Mouse (Mus musculus) lung, embryonic 14.5 days (tissue): ENCODE measurements around the gene Ppm1g. TPM values are rescaled to one million over a fixed set of nuclear protein-coding genes. Genes with fewer than 3 reads are reported as not detected.
A peak's percentile ranks its signal among the peaks of the same experiment; 100 is the strongest.

ENCODE experiments used
- ATAC-seq: fragments of 200-750 bp; cut with Nextera tagmentation; 2 replicates; pipeline ENCODE4 v1.8.0; 2017; ENCODE audit warnings: mild to moderate bottlenecking, moderate TSS enrichment, moderate library complexity; ENCODE audit not compliant: insufficient read depth
- DNase-seq: peaks from one replicate; pipeline ENCODE4 v3.0.0-alpha.2; 2015
- H3K27ac ChIP-seq: fragments of 300-500 bp; sonication (generic); 2 replicates; pipeline ENCODE4 v1.5.1; 2014; ENCODE audit warnings: low read depth, mild to moderate bottlenecking, moderate library complexity
- H3K27me3 ChIP-seq: fragments of 300-500 bp; sonication (generic); 2 replicates; pipeline ENCODE4 v1.6.1; 2014; ENCODE audit warnings: low read length, control low read depth; ENCODE audit not compliant: insufficient read depth
- H3K36me3 ChIP-seq: fragments of 300-500 bp; sonication (generic); 2 replicates; pipeline ENCODE4 v1.6.1; 2014; ENCODE audit warnings: control low read depth; ENCODE audit not compliant: insufficient read depth
- H3K4me1 ChIP-seq: fragments of 300-500 bp; sonication (generic); 2 replicates; pipeline ENCODE4 v1.6.1; 2014; ENCODE audit warnings: antibody characterized with exemption, control low read depth; ENCODE audit not compliant: insufficient read depth
- H3K4me2 ChIP-seq: fragments of 300-500 bp; sonication (generic); 2 replicates; pipeline ENCODE4 v1.6.1; 2014; ENCODE audit warnings: mild to moderate bottlenecking
- H3K4me3 ChIP-seq: fragments of 300-500 bp; sonication (generic); 2 replicates; pipeline ENCODE4 v1.5.1; 2014; ENCODE audit warnings: low read depth, low read length
- H3K9ac ChIP-seq: fragments of 300-500 bp; sonication (generic); 2 replicates; pipeline ENCODE4 v1.6.1; 2014
- H3K9me3 ChIP-seq: fragments of 300-500 bp; sonication (generic); 2 replicates; pipeline ENCODE4 v1.6.1; 2016; ENCODE audit warnings: low read depth, low read length, control low read depth
- CTCF ChIP-seq: IDR thresholded peaks from 2 replicates; pipeline ENCODE4 v1.5.1; 2016; ENCODE audit warnings: antibody characterized with exemption, low read depth
- WGBS: fragments of 180-500 bp; shearing (Covaris S2); extraction: QIAGEN DNeasy Blood & Tissue Kit; methylation state at CpG from one replicate; pipeline ENCODE4 v1.1.7; 2014; 5-methylcytosine and 5-hydroxymethylcytosine counted together
- polyA plus RNA-seq: library from polyadenylated mRNA; unstranded; fragments of >200 nt; fragmentation: Nextera tagmentation; extraction: Ambion mirVana; gene quantifications from 2 replicates; pipeline ENCODE4 v1.2.1, GENCODE M21; 2014

Gene Ppm1g
- polyA plus RNA-seq, 1 experiment from 2014 or later, result 148 TPM

GRCm38 (mm10) chr5:31192939-31193630 is 27.4 kb downstream of the Ppm1g start, which contains the start of the genes Snx17 and Eif2b4:
Gene Snx17 (plus strand): TSS chr5:31193227.
Gene Eif2b4 (minus strand): TSS chr5:31193430.
- peak within 1 kb of the TSS; percentile 88 for H3K9ac ChIP-seq
- H3K27ac ChIP-seq, result peak within 1 kb of the TSS; percentile 87
- peaks cover 66% of the 10 kb centered on the region for H3K36me3 ChIP-seq
- DNase-seq (peak; percentile 99), ATAC-seq (peak; percentile 98)
- no peaks in the 10 kb centered on the region for H3K27me3 ChIP-seq
- H3K4me1 ChIP-seq, result peaks cover 8% of the 10 kb centered on the region; the same call in 1 of the 2 replicates
- peak within 1 kb of the TSS; percentile 84 for H3K4me3 ChIP-seq
- no peaks in the 10 kb centered on the region for H3K9me3 ChIP-seq
- under 1% methylated on average over 48 of the region's 48 CpGs for WGBS
- peak; percentile 74 for TF ChIP-seq CTCF
- peak within 1 kb of the TSS; percentile 80 for H3K4me2 ChIP-seq

- DNase-seq (peak; percentile 70), ATAC-seq (no peak; the same call in 1 of the 2 replicates)
- Histone ChIP-seq H3K4me3 (peak overlapping the region; percentile 84), H3K4me1 (peaks cover 8% of the 10 kb centered on the region; the same call in 1 of the 2 replicates), H3K4me2 (peak overlapping the region; percentile 80), H3K9ac (peak overlapping the region; percentile 79), H3K9me3 (no peaks in the 10 kb centered on the region), H3K27ac (peak overlapping the region; percentile 87), H3K36me3 (peaks cover 66% of the 10 kb centered on the region), H3K27me3 (no peaks in the 10 kb centered on the region)
- TF ChIP-seq CTCF, result no peak
- 11% methylated on average over 42 of the region's 42 CpGs for WGBS
Observed at GRCm38 (mm10) chr5:31192045-31192938, 28.2 kb downstream of the Ppm1g start.

GRCm38 (mm10) chr5:31190201-31190600 is 30.3 kb downstream of the Ppm1g start:
- DNase-seq, result no peak
- Histone ChIP-seq H3K4me3 (no peak overlapping the region), H3K4me1 (peaks cover 8% of the 10 kb centered on the region; the same call in 1 of the 2 replicates), H3K27me3 (no peaks in the 10 kb centered on the region), H3K36me3 (peaks cover 55% of the 10 kb centered on the region), H3K9ac (no peak overlapping the region), H3K4me2 (no peak overlapping the region), H3K27ac (no peak overlapping the region), H3K9me3 (no peaks in the 10 kb centered on the region)
- WGBS, result 87% methylated on average over 9 of the region's 9 CpGs
- no peak for ATAC-seq
- no peak for TF ChIP-seq CTCF

- peak; percentile 42 for DNase-seq
- no peaks in the 10 kb centered on the region for H3K27me3 ChIP-seq
- H3K4me1 ChIP-seq, result peaks cover 5% of the 10 kb centered on the region; the same call in 1 of the 2 replicates
- ATAC-seq, result no peak
- peak; percentile 47 for TF ChIP-seq CTCF
- H3K27ac ChIP-seq, result no peak overlapping the region
- 80% methylated on average over 4 of the region's 4 CpGs for WGBS
- H3K4me3 ChIP-seq, result no peak overlapping the region
- peaks cover 44% of the 10 kb centered on the region for H3K36me3 ChIP-seq
- H3K4me2 ChIP-seq, result no peak overlapping the region
- no peak overlapping the region for H3K9ac ChIP-seq
- no peaks in the 10 kb centered on the region for H3K9me3 ChIP-seq
Observed at GRCm38 (mm10) chr5:31188223-31188840, 32.2 kb downstream of the Ppm1g start.

- Histone ChIP-seq H3K9ac (no peak overlapping the region), H3K27ac (no peak overlapping the region), H3K4me2 (no peak overlapping the region), H3K4me3 (no peak overlapping the region), H3K9me3 (no peaks in the 10 kb centered on the region), H3K27me3 (no peaks in the 10 kb centered on the region), H3K4me1 (peaks cover 6% of the 10 kb centered on the region; the same call in 1 of the 2 replicates), H3K36me3 (peaks cover 23% of the 10 kb centered on the region)
- 46% methylated on average over 4 of the region's 4 CpGs for WGBS
- TF ChIP-seq CTCF, result no peak
- DNase-seq (no peak), ATAC-seq (no peak)
Observed at GRCm38 (mm10) chr5:31183678-31184077, 36.8 kb downstream of the Ppm1g start.

GRCm38 (mm10) chr5:31181183-31181770 is 39.2 kb downstream of the Ppm1g start:
- Histone ChIP-seq H3K27me3 (no peaks in the 10 kb centered on the region), H3K4me3 (no peak overlapping the region), H3K9me3 (no peaks in the 10 kb centered on the region), H3K36me3 (no peaks in the 10 kb centered on the region), H3K27ac (no peak overlapping the region), H3K4me2 (no peak overlapping the region), H3K4me1 (peaks cover 6% of the 10 kb centered on the region; the same call in 1 of the 2 replicates), H3K9ac (no peak overlapping the region)
- TF ChIP-seq CTCF, result no peak
- no peak for ATAC-seq
- 93% methylated on average over 9 of the region's 9 CpGs for WGBS
- DNase-seq, result no peak
